Mouse (Mus musculus): ENCODE data around the gene Napsa. TPM values are rescaled to one million over a fixed set of nuclear protein-coding genes. Genes with fewer than 3 reads are reported as not detected.
A peak's percentile ranks its signal among the peaks of the same experiment; 100 is the strongest.

Gene Napsa
- total RNA-seq, 1 experiment from 2014 or later = 207 TPM

DNA sequence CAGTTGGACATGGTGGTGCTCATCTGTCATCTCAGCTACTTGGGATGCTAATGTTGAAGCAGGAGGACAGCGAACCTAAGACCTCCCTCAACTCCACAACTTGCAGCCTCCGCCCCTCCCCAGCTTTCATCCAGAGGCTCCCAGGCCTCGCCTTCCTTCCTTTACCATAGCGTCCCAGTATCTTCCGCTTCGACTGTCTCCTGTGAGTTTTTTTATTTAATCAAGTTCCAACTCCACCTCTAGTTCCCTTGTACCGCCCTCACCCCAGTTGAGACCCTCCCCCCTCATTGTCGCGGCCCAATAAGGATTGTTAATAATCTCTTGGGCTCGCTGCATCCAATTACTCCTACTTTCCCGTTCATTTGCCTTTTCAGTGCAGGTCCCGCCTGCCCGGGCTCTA is 17.8 kb downstream of the Napsa start:
- no peak for ATAC-seq (replicated peaks; ENCODE audit: insufficient number of reproducible peaks, low FRiP score, low TSS enrichment, poor library complexity, severe bottlenecking)

DNA sequence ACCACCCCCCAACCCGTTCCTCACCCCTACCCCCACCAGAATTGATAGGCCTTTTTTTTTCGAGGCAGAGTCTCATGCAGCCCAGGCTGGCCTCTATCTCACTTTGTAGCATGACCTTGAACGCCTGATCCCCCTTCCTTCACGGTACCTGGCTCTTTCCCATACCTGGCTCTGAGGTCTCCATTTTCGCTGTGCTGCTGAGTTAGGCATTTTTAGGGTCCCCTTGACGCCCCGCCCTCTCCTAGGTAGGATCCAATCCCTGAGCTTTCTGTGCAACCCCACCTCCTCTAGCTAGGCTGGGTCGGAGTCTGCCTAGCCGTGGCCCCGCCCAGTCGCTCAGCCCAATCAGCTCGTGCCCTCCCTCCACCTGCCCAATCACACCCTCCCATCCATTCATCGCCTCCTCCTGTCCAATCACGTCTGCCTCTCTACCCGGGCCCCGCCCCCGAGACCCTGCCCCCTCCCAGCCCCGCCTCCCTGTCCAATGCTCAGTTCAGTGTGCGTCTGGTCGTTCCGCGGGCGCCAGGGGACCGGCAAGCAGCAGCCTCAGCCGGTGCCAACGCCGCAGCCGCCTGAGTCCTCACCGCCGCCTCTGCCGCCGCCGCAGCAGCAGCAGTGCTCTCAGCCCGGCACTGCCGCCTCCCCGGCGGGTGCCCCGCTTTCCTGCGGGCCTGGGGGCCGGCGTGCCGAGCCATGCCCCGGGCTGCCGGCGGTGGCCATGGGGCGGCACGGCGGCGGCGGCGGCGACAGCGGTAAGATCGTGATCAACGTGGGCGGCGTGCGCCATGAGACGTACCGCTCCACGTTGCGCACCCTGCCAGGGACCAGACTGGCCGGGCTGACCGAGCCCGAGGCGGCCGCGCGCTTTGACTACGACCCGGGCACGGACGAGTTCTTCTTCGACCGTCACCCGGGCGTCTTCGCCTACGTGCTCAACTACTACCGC is 18.5 kb downstream of the Napsa start, which contains the start of gene Kcnc3:
TSS of gene Kcnc3 (plus strand) at position 263 of the 946 bp plus-strand sequence.
- ATAC-seq (replicated peaks; ENCODE audit: insufficient number of reproducible peaks, low FRiP score, low TSS enrichment, poor library complexity, severe bottlenecking) = peak; percentile 89

DNA sequence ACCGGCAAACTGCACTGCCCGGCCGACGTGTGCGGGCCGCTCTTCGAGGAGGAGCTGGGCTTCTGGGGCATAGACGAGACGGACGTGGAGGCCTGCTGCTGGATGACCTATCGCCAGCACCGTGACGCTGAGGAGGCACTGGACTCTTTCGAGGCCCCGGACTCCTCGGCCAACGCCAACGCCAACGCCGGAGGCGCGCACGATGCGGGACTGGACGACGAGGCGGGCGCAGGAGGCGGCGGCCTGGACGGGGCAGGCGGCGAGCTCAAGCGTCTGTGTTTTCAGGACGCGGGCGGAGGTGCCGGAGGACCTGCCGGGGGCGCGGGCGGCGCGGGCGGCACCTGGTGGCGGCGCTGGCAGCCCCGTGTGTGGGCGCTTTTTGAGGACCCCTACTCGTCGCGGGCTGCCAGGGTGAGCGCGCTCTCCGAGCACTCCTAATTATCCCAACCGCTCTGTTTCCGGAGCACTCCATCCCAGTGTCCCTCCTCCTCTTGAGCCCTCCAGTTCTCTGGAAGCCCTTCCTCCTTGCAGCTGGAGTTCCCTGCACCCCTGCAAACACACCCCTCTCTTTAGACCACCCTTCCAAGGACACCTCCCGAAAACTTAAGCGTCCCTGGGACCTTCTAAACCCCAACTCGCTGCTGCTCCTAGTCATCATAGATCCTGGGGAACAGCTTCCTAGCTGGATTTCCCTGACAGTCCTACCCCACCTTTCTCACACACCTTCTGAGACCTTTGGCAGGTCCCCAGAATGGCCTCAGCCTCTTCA is 19.4 kb downstream of the Napsa start:
- no peak for ATAC-seq (replicated peaks; ENCODE audit: insufficient number of reproducible peaks, low FRiP score, low TSS enrichment, poor library complexity, severe bottlenecking)

DNA sequence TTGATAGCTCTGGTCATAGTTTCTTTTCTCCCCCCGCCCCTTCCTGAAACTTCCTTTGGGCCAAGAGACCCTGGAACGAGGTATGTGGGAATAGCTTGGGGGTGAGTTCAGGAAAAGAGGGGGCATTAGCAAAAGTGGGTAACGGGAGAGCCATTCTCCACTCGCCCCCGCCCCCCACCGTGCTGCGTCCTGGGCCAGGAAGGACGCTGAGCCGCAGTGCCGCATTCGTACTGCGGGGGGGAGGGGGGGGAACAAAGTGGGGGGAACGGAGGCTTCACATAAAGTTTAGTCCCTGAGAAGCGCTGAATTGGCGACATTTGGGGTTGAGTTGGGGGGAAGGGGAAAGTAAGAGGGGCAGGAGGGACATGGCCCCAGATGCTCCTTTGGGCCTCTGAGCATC is 20.9 kb downstream of the Napsa start:
- ATAC-seq (replicated peaks; ENCODE audit: insufficient number of reproducible peaks, low FRiP score, low TSS enrichment, poor library complexity, severe bottlenecking) = no peak

DNA sequence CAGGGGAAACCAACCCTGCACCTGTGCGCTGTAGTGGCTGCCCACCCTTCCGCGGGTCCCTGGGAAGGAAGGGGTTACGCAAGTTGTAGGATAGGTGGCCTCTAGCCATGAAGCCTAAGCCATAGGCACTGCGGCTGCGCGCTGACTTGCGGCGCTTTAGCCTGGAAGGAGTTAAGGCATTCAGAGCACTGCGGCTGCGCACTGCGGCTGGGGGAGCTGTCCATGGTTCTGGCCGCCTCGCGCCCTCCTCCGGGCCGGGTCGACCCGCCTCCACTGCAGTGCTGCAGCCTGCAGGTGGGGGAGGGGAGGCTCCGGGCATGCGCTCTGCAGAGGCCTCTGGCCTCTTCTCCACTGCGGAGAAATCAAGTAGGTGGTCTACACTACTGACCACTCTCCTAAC is 21.6 kb downstream of the Napsa start:
- no peak for ATAC-seq (replicated peaks; ENCODE audit: insufficient number of reproducible peaks, low FRiP score, low TSS enrichment, poor library complexity, severe bottlenecking)

DNA sequence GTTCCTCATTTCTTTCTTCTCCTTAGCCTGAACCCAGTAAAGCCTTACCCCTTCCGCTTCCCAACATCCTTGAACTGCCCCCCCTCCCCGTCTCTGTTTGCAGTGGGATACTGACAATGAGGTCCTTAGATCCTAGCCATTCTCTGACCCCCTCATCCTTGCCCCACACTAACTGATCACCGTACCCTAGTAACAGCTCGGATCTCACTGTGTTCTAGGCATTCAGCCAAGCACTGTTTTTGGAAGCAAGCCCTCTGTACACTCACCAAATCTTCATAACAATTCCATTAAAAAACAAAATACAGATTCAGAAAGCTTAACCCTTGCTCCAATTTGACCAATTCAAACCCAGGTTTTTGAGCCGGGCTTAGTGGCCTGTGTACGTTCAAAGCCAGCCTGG is 22.1 kb downstream of the Napsa start:
- ATAC-seq (replicated peaks; ENCODE audit: insufficient number of reproducible peaks, low FRiP score, low TSS enrichment, poor library complexity, severe bottlenecking) = no peak

DNA sequence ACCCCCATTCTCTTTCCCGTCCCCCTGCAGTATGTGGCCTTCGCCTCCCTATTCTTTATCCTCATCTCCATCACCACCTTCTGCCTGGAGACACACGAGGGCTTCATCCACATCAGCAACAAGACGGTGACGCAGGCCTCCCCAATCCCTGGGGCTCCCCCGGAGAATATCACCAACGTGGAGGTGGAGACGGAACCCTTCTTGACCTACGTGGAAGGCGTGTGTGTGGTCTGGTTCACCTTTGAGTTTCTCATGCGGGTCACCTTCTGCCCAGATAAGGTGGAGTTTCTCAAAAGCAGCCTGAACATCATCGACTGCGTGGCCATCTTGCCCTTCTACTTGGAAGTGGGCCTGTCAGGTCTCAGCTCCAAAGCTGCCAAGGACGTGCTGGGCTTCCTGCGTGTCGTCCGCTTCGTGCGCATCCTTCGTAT is 23.0 kb downstream of the Napsa start:
- no peak for ATAC-seq (replicated peaks; ENCODE audit: insufficient number of reproducible peaks, low FRiP score, low TSS enrichment, poor library complexity, severe bottlenecking)

DNA sequence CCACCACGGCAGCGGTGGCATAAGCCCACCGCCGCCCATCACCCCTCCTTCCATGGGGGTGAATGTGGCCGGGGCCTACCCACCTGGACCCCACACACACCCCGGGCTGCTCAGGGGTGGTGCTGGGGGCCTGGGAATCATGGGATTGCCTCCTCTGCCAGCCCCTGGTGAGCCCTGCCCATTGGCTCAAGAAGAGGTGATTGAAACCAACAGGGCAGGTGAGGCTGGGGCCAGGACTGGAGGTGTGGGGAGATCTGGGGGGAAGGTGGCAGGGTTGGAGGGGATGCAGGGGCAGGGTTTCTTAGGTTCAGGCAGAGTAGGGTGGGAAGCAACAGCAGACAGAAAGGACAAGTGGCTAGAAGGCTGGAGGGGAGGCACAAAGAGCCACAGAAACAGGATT is 23.9 kb downstream of the Napsa start:
- no peak for ATAC-seq (replicated peaks; ENCODE audit: insufficient number of reproducible peaks, low FRiP score, low TSS enrichment, poor library complexity, severe bottlenecking)

DNA sequence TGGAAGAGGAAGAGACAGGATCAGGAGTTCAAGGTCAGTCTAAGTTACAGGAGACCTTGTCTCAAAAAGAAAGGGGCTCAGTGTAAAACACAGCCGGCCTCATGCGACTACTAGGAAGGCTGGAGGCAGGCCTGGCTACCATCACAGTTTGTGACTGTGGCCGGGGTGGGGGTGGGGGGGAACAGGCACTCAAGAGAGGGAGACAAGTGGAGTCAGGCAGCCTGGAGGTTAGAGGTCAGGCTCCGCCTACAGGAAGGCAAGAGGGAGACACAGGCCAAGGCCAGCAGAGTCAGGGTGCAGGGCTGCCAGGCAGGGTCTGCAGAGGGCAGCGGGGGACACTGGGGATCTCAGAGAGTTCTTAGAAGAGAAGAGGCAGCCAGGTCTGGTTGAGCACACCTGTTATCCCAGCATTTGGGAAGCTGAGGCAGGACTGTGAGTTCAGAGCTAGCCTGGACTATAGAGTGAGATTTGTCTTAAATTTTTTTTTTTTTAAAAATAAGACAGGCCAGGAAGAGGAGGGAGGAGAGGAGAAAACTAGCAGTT is 24.9 kb downstream of the Napsa start:
- ATAC-seq (replicated peaks; ENCODE audit: insufficient number of reproducible peaks, low FRiP score, low TSS enrichment, poor library complexity, severe bottlenecking) = no peak

DNA sequence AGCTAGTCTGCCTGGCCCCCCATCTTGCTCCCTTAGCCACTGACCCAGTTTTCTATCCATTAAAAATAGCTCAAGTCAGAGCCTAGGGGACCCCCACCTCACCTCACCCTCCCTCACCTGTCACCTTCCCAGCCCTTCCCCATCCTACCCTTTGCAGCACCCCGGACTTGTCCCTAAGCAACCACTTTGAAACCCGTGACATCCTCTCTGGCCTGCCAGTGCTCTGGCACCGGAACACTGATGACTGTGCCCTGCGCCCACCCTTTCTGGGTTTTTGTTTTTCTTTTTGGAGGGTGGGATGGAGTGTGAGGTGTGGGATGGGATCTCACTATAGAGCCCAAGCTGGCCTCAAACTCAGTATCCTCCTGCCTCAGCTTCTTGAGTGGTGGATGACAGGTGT is 25.5 kb downstream of the Napsa start:
- ATAC-seq (replicated peaks; ENCODE audit: insufficient number of reproducible peaks, low FRiP score, low TSS enrichment, poor library complexity, severe bottlenecking) = no peak

DNA sequence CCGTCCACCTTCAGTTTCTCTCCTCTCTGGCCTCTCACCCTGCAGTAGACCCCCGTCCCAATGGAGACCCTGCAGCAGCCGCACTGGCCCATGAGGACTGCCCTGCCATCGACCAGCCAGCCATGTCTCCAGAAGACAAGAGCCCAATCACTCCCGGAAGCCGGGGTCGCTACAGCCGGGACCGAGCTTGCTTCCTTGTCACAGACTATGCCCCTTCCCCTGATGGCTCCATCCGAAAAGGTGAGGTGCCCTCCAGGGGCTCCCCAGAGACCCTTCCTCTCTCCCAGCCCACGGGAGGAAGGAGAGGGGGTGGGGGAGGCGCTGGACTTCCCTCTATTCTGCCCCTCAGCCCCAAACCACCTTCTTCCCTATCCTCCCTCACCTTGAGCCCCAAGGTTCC is 26.2 kb downstream of the Napsa start:
- ATAC-seq (replicated peaks; ENCODE audit: insufficient number of reproducible peaks, low FRiP score, low TSS enrichment, poor library complexity, severe bottlenecking) = no peak

DNA sequence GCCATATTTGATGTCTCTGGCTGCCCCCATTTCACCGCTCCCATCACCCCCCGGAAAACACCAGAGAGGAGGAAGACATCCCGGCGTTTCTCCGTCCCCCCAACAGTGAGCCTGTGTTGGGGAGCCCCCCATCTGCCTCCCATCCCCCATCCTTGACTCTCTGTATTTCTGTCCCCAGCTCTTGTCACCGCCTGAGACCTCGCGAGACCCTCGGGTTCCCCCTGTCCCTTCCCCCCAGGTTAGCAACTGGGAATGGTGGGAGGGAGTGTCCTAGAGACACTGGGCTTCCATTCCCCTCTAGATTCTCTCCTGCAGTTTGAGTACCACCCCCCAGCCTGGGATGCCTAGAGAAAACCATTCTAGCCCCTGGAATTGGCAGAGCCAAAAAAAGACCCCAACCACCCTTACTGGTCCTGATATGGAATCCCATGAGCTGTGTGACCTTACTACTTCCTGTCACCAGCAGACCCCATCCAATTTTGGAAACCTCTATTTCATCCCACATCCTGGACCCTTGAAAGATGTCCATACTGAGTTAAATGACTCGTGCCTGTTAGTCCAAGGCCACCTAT is 28.6 kb downstream of the Napsa start:
- no peak for ATAC-seq (replicated peaks; ENCODE audit: insufficient number of reproducible peaks, low FRiP score, low TSS enrichment, poor library complexity, severe bottlenecking)

DNA sequence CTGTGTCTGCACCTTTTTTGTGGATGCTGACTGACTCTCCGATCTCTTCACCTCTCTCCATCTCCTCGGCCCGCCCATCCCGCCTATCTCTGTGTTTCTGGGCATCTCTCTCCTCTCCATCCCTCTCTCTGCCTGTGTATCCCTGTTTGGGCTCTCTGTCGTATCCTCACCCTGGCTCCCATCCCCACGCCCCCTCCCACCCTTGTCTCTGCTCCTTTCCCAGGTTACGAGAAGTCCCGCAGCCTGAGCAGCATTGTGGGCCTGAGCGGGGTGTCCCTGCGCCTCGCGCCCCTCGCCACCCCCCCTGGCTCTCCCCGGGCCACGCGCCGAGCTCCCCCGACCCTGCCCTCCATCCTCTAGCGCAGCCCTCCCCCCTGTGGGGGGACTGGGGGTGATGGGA is 29.5 kb downstream of the Napsa start:
- no peak for ATAC-seq (replicated peaks; ENCODE audit: insufficient number of reproducible peaks, low FRiP score, low TSS enrichment, poor library complexity, severe bottlenecking)

DNA sequence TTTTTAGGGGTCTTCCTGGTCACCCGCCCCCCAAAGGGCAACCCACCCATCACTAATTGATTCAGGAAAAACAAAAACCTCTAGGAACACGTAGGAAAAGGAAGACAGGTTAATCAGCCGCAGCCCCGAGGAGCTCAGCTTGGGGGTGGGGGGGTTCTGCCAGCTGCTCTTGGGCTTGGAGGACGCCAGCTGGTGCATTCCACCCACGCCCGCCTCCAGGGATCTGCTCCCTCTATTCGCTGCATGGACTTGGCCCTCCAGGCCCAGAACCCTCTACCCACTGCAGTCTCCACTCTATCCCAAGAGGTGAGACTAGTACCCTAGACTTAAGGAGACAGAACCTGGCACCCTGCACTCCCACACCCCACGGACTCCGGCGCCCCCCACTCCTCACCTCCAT is 30.3 kb downstream of the Napsa start:
- ATAC-seq (replicated peaks; ENCODE audit: insufficient number of reproducible peaks, low FRiP score, low TSS enrichment, poor library complexity, severe bottlenecking) = no peak

DNA sequence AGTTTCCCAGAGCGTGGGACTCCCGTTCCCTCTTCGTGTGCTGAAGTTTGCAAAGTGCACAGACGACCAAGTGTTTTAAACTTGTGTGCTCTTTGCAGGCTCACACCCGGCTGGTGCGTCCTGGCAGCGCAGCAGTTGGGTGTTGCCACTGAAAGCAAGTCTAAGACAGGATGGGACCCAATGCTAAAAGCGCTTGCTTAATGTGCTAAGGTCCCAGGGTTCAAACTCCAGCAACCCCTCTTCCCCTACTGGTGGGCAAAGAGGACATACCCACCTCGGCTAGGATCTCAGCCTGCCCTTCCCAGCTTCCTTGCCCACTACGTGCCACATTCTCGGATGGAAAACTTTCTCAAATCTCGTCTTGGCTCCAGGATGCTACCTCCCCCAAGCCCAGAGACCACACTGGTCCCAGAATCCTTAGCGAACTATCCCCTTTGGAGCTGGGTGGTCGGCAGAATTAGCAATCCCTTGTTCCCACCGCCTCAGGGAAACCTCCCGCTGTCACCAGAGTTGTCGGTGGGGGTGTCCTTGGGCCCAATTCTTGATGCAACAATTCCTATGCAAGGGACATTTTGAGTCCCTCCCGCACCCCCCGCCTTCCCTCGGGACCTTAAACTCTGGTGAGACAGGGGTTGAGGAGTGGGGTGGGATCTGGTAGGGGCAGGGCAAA is 31.1 kb downstream of the Napsa start:
- no peak for ATAC-seq (replicated peaks; ENCODE audit: insufficient number of reproducible peaks, low FRiP score, low TSS enrichment, poor library complexity, severe bottlenecking)

DNA sequence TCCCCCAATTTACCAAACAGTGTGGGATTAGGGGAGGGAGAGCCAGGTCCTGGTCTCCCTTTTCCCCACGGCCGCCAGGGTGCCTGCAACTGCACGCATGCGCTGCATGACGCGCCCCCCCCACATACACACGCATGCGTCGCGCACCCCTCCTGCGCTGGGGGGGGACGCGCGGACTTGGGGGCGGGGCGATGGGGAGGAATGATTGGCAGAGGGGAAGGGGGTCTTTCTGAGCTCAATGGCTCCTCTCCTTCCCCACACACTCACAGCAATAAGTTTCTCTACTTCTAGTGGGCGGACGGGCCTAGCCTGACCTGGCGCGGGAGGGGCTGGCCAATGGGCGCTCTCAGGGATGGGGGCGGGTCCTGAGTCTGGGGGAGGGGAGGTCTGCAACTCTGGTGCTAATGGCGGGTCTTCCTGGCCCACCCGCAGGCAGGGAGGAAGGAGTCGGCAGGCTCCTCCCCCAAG is 32.0 kb downstream of the Napsa start:
- ATAC-seq (replicated peaks; ENCODE audit: insufficient number of reproducible peaks, low FRiP score, low TSS enrichment, poor library complexity, severe bottlenecking) = no peak

DNA sequence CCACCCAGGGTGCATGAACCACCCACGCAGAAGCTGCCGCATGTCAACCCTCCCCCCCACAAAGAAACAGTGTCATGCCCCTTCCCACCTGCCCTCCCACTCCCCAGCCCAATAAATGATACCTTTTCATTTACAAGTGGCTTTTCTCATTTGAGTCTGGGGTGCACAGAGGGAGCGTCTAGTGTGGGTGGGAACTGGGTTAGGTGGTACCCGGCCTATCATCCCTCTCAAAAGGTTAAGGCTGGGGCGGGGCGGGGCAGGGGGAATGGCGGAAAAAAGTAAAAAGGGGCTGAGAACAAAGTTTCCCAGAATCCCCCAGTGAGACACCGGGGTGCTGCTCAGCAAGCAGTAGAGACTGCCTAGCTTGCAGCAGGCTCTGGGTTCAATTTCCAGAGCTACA is 32.4 kb downstream of the Napsa start:
- no peak for ATAC-seq (replicated peaks; ENCODE audit: insufficient number of reproducible peaks, low FRiP score, low TSS enrichment, poor library complexity, severe bottlenecking)

DNA sequence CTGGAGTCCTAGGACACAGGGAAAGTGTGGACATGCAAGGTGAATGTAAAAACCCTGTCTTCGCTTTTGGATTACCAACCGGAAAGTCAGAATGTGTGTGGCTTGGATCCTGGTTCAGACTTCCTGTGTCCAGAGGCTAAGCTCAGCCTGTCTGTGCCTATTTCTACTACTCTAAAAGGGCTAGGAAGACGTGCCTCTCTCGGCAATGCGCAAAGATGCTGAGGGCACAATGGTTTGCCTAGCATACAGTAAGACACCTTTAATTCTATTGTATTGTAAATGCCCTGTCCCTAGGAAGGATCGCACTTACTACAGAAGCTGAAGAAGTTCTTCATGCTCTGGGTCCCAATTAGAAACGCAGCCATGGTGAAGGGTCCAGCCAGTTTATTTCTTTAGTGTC is 33.3 kb downstream of the Napsa start:
- ATAC-seq (replicated peaks; ENCODE audit: insufficient number of reproducible peaks, low FRiP score, low TSS enrichment, poor library complexity, severe bottlenecking) = no peak

Data from monocyte, adult 5-6 weeks (primary cell).